Mouse (Mus musculus) T-cell, adult 66 days (primary cell): Measurements from ENCODE around the gene Fcf1. TPM values are rescaled to one million over a fixed set of nuclear protein-coding genes. Genes with fewer than 3 reads are reported as not detected.

Experiments
- total RNA-seq, 2 experiments: library from RNA; stranded (reverse); gene quantifications; 3 replicates in 1 of 2; 4 replicates in 1 of 2; pipeline ENCODE4 v1.2.4; 2023

The Fcf1 gene
- 10 to 100 TPM; 90.8 to 93.9 TPM for total RNA-seq

GRCm38 (mm10) chr12:84970428-84971096 is at the start of gene Fcf1, which contains the start of gene Arel1:
TSS of gene Fcf1 (plus strand) at chr12:84970897.
TSS of gene Arel1 (minus strand) at chr12:84970900.

GRCm38 (mm10) chr12:84996083-84996496 is 25.4 kb downstream of the Fcf1 start, which contains the start of gene Ylpm1:
TSS of gene Ylpm1 (plus strand) at chr12:84996321.

Other genes starting within 250 kb of the Fcf1 start
- 100 to 1,000 TPM; 194 to 210 TPM for gene Npc2, start 197.7 kb upstream of the Fcf1 start, total RNA-seq
- 10 to 100 TPM; 51.2 to 53.8 TPM for gene Isca2, start 197.6 kb upstream of the Fcf1 start, total RNA-seq
- under 1 TPM in 1 of 2 experiments, not detected in 1; 0.61 TPM for gene Ltbp2, start 94.4 kb upstream of the Fcf1 start, total RNA-seq
- 10 to 100 TPM; 45.3 to 48.2 TPM for gene Arel1, start within 50 bp of the Fcf1 start, total RNA-seq
- 10 to 100 TPM; 95.6 to 95.7 TPM for gene Ylpm1, start 25.4 kb downstream of the Fcf1 start, total RNA-seq
- gene Prox2, start 139.9 kb downstream of the Fcf1 start, total RNA-seq: 1 to 10 TPM; 3.3 to 4.6 TPM
- 100 to 1,000 TPM; 196 to 206 TPM for gene Dlst, start 139.9 kb downstream of the Fcf1 start, total RNA-seq
- gene Rps6kl1, start 180.4 kb downstream of the Fcf1 start, total RNA-seq: 1 to 10 TPM; 4.9 to 5.9 TPM
- gene Pgf, start 206.9 kb downstream of the Fcf1 start, total RNA-seq: not detected
- 10 to 100 TPM; 89.9 to 95.4 TPM for gene Eif2b2, start 248.6 kb downstream of the Fcf1 start, total RNA-seq